Mouse (Mus musculus) c-Kit-positive CD71-positive TER-119-positive erythroid progenitor cells, embryonic 14.5 days (primary cell): Measurements from ENCODE around the gene Gpr132.

Source experiments
- DNase-seq: peaks from one replicate; pipeline ENCODE4 v3.0.0-alpha.2; 2013; ENCODE audit warnings: low spot score

Gpr132 gene

DNA sequence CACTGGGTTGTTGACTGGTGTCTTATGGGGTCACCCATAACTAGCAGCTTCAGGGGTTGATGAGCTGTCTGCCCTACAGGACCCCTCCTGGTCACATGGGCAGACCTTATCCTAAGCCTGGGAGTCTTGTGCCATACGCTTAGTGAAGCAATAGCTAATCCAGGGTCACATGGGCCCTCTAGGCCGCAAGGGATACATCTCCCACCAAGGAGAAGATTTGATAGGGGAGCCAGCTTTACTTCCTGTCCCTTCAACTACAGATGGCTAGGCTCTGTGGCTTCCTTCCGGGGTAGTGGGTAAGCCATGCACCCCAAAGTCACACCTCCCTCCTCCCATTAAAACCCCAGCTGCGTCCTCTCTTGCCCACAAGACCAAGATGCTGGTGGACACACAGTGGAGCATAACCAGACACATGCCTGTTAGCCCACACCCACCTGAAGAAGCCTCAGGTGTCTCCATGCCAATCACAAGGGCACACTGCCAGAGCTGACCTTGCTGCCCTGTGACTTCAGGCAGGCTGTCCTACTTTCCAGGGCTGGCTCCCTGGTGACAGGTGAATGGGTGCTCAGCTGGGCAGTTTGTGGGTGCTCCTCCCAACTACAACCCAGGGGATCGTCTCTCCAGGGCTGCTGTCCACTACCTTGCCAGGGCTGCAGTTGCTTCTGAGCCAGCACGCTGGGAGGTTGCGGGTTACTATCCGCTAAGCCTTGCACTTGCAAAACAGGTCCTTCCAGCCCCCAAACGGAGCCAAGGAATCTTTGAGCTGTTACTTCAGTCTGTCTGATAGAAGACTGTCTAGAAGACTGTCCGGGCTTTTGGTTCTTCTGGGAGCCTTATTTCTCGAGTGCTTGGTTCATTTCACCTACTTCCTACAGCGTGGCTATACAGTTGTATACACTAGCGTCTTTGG lies at the start of gene Gpr132:
TSS of gene Gpr132 (minus strand) at position 51 of the 910 bp plus-strand sequence.
- no peak for DNase-seq

DNA sequence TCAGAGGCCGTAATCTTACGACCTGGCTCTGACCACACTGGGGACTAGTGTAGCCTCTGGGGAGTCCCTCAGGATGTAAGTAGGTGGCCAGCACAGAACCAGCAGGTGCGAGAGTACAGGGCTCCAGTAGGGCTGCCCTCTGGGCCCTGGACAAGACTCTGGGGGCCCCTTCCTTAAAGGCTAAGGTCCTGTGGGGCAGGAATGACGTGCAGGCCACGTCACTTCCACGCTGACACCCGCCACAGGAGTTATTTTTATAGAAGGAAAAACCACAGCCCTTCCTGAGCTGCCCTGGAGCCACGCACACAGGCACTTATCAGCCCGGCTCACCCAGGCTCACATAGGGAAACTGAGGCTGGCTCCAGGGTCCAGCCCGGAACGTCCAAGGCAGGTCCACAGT lies 49.5 kb upstream of the Gpr132 start:
- no peak for DNase-seq

DNA sequence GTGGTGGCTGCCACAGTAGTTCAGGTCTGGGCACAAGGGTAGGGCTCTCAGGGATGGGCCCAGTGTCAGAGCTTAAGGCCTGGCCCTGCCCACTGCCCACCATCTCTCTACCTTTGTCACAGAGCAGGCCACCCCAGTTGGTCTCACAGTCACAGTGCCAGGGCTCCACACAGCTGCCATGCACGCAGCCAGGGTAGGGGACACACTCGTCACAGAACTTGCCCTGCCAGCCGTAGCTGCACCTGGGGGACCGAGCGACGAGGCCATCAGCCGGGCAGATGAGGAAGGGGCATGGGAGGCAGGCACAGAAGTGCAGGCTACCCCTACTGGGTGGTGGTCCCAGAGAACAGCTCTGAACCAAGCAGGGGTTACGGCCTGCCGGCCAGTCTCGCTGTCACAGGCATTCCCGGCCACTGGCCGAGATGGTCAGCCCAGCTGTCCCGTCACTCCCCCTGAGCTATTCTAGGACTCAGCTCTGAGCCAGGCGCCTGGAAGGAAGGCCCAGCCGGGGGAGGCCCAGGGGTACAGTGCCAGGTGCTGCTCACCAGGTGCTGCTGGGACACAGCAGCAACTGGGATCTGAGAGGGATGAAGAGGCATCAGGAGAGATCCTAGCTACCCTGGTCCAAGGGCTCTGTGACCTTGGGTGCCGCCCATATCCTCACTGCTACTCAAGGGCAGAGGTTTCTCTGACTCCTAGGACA lies 48.8 kb upstream of the Gpr132 start:
- no peak for DNase-seq

DNA sequence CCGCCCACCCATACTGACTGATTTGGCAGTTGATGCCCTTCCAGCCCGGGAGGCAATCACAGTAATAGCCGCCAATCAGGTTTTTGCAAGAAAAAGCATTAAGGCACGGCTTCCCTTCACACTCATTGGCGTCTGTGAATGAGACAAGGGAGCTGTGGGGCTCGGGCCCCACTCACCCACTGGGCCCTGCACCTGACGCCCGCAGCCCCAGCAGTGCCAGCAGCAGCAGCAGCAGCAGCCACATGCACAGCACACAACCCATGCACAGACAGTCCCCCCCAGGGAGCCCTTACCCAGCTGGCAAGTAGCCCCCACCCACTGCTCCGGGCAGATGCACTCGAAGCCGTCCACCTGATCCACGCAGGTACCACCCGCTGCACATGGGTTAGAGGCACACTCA lies 47.6 kb upstream of the Gpr132 start:
- no peak for DNase-seq

DNA sequence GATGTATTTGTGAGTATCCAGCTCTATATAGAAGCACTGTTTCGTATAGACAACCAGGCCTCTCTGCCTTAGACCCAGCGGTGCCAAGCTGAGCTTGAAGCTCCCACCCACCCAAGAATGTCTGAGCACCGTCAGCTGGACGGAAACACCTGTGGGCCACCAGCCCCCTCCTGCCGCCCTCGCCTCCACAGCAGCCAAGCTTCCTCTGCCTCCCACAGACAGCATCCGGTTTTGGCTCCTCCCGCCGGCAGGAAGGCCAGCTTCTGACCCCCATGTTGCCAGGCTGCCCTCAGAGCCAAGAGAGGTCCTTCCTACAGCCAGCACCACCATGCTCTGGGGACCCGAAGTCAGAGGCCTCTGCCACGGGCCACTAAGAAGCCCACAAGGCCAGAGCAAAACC lies 46.5 kb upstream of the Gpr132 start:
- DNase-seq: no peak

DNA sequence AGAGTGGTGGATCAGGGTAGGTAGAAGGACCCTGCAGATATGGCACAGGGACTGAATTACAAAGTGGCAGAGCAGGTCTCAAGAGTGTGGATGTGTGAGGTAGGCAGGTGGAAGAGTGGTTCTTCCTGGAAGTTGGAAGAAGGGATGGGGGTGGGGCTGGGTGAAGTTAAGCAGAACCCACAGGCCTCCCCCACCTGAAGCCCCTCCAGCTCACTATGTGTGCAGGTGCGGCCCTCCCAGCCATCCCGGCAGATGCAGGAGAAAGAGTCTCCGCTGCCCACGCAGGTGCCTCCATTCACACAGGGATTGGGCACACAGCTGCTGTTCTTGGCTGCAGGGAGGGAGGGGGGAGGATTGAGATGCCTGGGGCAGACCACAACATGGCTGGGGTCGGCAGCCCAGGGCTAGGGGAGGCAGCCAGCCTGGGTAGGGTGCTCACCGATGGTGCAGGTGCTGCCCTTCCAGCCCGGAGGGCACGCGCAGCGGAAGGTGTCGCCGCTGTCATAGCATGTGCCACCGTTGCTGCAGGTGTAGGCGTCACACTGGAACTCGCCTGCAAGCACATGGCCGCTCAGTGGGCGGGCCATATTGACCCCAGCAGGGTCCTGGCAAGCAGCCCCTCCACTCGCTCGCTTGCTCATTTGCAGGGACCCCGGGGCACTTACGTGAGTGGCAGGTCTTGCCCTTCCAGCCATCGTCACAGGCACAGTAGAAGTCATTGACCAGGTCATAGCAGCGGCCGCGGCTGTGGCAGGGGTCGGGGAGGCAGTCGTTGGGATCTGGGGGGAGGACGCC lies 45.1 kb upstream of the Gpr132 start:
- DNase-seq: no peak

DNA sequence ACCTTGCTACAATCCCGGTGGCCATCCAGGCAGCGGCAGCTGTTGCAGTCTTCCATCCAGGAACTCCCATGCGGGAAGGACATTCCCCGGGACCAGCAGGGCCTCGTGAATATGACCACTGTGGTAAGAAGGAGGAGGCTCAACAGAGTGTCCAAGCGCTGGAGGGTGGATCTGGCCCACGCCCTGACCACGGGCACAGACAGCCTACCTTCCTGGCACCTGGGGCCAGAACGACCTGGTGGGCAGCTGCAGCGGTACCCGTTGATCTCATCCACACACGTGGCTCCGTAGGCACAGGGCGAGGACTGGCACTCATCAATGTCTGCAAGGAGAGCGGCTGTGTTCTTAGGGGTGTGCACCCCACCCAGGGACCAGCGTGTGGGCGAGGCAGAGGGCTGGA lies 43.7 kb upstream of the Gpr132 start:
- no peak for DNase-seq

DNA sequence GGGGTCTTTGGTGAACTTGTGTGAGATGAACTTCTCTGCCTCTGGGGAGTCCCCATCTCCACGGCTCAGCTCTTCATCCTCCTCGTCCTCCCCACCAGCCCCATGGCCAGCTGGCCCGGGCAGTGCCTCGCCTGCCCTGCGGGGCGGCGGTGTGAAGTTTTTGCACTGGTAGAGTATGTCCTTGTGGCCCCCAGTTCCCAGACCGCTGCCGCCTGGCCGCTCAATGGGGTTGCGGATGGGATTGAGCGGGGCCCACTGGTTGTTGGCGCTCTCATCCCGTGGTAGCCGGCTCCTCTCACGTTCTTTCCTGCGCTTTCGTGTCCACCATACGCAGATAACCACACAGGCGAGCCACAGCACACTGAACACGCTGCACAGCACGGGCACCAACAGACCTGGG lies 41.0 kb upstream of the Gpr132 start:
- no peak for DNase-seq

DNA sequence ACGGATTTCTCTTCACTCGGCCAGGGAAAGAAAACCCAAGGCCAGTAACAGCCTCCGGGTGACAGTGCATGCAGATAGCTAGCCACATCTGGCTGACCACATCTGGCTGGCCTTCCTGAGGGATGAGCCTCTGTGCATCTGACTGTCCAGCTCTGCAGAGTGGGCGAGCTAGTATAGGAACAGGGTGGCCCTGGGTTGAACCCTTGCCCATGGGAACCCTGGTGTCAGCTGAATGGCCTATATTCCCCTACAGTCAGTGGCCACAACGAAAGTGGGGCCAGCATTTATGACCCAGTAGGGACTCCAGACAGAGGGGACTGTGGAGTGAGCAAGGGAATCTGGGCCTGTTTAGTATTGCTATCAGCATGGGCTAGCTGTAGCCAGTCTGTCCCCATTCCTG lies 37.0 kb upstream of the Gpr132 start:
- DNase-seq: no peak

DNA sequence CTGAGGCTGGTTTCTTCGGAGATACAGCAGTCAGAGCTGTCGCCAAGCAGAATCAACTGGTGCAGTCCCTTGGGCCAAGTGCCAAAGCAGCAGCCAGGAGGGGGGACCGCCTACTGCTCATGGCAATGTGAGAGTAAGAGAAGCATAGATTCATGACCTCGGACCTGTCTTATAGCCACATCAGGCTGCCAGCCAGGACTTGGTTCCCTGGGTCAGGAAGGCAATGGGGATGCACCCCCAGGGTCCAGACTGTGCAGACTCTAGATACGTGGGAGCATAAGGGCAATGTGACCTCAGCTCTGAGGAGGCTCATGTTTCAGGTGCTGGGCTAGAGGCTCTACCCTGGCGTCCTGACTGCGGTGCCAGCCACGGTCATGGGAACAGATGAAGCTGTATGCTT lies 35.9 kb upstream of the Gpr132 start:
- DNase-seq: no peak

DNA sequence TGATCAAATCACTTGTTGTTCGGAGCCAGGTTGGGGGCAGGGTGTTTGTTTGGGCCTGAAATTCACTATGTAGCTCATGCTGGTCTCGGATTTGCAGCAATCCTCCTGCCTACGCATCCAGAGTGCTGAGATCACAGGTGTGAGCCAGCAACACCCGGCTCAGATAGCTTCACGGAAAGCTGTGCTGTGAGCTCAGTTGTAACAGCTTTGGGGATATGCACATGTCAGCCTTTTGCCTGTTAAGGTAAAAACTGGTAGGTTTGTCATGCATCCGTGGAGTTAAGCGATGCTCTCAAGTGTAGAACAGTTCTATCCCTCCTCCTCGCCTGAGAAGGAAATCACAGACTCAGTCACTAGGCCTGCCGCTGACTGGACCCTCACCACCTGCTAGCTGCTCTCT lies 32.6 kb upstream of the Gpr132 start:
- no peak for DNase-seq

DNA sequence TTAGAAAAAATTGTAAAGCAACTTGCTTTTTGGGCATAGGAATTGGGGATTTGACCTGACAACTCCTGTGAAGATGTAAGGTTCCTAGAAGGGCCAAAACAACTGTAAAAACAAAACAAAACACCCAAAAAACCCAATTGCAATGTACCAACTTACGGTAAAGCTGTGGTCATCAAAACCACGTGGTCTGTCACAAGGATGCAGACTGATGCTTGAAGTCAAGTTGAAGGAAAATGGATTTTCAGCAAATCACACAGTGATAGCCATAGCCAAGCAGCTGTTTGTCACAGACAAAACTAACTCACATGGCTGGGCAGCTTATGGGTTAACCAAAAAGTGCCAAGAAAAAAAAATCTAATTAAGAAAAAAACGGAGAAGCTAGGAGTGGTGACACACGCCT lies 30.9 kb upstream of the Gpr132 start:
- no peak for DNase-seq

DNA sequence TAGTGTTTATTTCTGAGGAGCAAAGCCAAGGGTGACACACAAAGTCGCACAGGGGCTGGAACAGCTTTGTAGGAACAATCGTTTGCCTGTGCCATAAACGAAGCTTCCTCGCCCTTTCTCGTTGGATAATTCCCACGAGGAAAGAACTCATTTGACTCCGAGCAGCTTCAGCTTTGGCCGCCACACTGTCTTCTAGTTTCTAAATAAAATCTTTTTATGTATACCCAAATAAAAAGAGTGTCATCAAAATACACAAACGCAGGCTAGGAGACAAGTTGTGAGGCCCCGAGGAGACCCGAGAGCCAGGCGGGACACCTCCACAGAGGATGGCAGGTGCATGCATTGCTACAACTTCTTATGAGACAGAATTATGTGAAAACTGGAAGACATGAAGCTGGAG lies 30.3 kb upstream of the Gpr132 start:
- DNase-seq: no peak

DNA sequence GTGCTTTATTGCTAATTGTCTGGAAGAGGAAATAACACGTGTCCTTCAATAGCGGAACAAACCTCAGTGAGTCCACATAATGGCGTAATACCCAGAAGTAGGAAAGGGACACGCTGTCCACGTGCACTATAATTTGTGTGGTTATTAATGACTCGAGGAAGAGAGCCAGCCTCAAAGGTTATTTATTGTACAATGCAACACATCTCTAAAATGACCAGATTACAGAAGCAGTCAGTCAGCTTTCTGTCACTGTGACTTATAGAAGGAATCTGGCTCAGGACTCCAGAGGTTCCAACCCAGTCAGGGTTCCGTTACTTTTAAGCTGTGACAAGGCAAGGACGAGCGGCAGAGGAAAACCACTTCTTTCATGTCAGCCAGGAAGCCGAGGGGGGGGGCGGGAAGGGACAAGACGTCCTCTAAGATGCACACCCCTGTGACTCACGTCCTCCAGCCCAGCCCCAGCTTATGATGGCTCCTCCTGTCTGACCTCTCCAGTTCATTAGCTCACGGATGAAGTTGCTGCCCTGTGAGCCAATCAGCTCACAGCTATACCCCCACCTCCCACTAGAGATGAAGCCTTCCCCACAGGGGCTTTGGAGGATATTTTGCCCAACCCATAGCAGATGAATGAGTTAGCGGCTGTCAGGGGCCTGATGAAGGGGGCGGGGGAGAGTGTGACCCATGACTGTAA lies 29.6 kb upstream of the Gpr132 start:
- DNase-seq: no peak

DNA sequence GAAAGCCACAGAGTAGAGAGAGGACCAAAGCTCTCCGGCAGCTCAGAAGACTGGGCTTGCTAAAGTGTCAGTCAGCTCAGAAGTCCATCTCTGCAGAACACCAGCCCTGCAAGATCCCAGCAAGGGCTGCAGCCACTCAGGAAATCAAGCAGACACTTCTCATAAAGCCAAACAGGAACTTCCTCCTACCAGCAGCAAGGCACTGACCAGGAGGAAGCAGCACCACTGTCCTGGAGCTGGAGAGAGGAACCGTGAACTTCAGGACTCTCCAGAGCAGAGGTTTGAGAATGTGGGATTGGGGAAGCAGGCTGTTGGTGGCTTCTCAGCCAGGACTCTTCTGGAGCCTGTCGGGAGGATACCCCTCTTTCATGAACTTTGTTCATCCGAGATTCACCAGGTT lies 26.9 kb upstream of the Gpr132 start:
- DNase-seq: no peak

DNA sequence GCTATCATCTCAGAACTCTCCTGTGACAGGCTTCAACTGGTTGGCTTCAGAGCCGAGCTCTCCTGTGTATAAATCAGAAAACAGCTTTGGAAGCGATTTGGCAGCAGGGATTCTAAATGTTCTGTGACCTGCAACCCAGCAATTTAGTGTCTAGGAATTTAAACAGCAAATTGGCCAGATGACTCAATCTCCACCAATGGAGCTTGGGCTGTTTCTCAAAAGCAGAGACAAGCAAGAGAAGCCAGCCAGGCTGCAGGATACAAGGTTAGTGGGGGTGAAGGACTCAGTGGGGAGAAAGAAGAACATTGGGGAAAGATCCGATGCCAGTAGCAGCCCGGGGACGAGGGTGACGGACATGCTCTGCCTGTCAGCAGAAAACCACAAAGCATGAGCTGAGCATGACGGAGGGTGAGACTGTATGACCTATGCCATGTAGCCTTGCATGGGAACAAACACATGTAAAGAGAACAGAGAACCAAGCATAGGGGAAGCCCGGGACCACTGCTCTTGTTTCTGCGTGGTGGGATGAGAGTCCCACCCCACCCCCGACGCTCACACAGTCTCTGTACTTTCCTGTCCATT lies 26.4 kb upstream of the Gpr132 start:
- DNase-seq: no peak

DNA sequence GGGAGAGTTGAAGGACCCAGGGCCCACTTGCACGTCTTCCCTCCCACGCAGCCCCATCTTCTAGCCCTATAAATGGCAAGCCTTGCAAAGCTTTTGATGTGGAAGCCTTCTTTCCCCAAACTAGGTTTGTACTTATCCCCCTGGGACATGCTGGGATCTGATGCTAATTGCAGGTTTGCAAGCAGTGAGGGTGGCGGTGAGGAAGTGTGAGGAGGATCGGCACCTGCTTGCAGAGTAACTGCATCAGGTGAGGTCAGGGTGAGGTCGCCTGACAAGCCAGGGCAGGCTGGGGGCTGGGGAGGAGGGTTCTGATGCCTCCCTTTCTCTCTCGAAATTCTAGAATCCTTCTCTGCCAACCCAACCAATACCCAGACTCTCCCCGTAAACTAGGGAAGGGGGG lies 17.4 kb upstream of the Gpr132 start:
- no peak for DNase-seq

DNA sequence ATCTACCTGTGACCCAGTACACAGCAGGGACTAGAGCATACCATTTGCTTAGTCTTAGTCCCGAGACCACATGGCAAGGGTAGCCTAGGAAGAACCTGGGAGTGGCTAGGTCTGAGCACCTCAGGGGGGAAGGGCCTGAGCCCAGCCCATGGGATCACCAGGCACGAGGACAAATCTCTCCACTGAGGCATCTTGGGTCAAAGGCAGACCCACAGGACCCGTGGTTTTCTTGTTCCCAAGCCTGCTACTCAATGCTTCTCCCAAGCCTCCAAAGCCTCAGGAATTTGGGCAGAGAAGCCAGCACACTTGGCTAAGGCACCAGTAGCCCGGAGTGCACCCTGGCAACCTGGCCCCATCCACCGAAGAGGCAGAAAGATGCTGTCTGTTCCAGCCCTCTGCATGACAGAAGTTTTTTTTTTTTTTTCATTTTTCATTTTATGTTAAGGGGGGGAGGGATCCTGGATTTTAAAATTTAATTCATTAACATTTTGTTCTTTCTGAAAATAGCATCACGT lies 13.3 kb upstream of the Gpr132 start:
- no peak for DNase-seq

DNA sequence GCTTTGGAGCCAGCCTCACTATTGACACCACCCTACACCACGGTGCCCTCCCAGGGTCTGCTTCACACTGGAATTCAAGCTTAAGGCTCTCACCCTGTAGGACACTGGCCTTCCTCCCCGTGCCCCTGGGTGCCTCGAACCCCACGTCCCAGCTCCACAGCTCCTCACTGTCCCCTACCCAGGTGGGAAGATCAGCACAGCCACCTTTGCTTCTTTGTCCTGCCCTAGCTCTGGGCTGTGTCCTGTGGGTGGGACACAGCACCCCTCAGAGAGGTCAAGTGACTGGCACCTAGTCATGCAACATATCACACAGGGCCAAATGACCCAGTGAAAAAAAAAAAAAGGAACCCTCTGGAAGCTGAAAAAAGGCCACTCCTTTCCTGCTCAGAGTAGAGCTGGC lies 12.6 kb upstream of the Gpr132 start:
- DNase-seq: no peak

DNA sequence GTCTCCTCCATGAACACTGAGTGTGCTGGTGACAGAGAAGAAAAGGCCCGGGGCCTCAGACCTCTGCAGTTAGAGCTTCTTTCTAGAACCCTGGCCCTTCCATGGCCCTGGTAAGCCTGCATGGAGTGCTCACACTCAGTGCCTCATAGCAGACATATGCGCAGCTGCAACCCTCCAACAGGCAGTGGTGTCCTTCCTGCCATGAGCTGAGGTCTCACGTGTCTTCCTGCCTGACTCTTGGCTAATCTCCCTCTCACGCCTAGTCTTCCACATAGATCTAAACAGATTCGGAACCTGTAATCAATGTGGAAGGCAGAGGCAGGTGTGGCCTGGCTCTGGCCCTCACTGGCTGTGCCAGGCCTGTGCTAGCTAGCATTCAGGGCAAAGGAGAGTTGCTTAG lies 11.7 kb upstream of the Gpr132 start:
- no peak for DNase-seq

DNA sequence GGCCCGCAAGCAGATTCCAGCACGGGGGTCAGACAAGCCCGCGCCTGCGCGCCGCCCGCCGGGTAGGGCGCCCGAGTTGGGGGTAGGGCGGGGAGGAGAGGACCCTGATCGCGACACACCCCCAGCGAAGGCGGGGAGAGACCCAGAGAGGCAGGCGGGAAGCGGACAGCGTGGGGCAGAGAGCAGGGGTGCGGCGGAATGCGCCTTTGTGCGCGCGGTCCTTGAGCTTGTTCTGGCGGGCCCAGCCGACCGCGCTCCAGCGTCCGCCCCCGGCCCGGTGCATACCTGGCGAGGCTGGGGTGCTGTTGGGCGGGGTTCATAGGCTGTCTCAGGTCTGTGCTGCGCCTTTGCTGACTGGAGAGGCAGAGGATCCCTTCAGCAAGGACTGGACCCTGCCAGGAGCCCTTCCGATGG lies 9.6 kb upstream of the Gpr132 start:
- no peak for DNase-seq
